Mouse (Mus musculus) ES-E14 (cell line): ENCODE data around the gene Espl1. TPM values are rescaled to one million over a fixed set of nuclear protein-coding genes. Genes with fewer than 3 reads are reported as not detected.

ENCODE experiments used
- DNase-seq: peaks from one replicate; pipeline ENCODE4 v3.0.0-alpha.2; 2013; ENCODE audit warnings: low read depth, low spot score
- H3K27ac ChIP-seq: 2 replicates; pipeline ENCODE4 v1.5.1; 2012; ENCODE audit warnings: low read depth, mild to moderate bottlenecking, low read length, moderate library complexity, mixed read lengths; ENCODE audit not compliant: poor library complexity, insufficient read depth, severe bottlenecking
- H3K36me3 ChIP-seq: 2 replicates; pipeline ENCODE4 v1.6.1; 2012; ENCODE audit warnings: mild to moderate bottlenecking, low read length, moderate library complexity, mixed read lengths; ENCODE audit not compliant: control insufficient read depth, poor library complexity, insufficient read depth, severe bottlenecking
- H3K4me1 ChIP-seq, 2 experiments: fragments of 150-350 bp in 1 of 2; sonication (generic) in 1 of 2; 2 replicates each; pipeline ENCODE4 v1.6.1; 2012; ENCODE audit warnings: low read length in 2 of 2, mild to moderate bottlenecking in 1 of 2, mixed read lengths in 1 of 2; ENCODE audit not compliant: control insufficient read depth in 2 of 2, insufficient read depth in 2 of 2, poor library complexity in 1 of 2
- H3K4me3 ChIP-seq, 2 experiments: fragments of 150-350 bp in 1 of 2; sonication (generic) in 1 of 2; 2 replicates each; pipeline ENCODE4 v1.5.1; 2012; ENCODE audit warnings: low read length in 2 of 2, low read depth in 1 of 2, mild to moderate bottlenecking in 1 of 2, mixed read lengths in 1 of 2; ENCODE audit not compliant: insufficient read depth in 1 of 2, poor library complexity in 1 of 2, severe bottlenecking in 1 of 2
- H3K9ac ChIP-seq: 2 replicates; pipeline ENCODE4 v1.6.1; 2012; ENCODE audit warnings: low read depth, mild to moderate bottlenecking, low read length, mixed read lengths; ENCODE audit not compliant: poor library complexity, insufficient read depth, severe bottlenecking
- H3K9me3 ChIP-seq: fragments of 150-350 bp; sonication (generic); 2 replicates; pipeline ENCODE4 v1.6.1; 2012; ENCODE audit warnings: low read depth, mild to moderate bottlenecking, low read length; ENCODE audit not compliant: control insufficient read depth, insufficient read depth
- CHD2 ChIP-seq: IDR thresholded peaks from 2 replicates; pipeline ENCODE4 v1.6.1; 2014; ENCODE audit warnings: mild to moderate bottlenecking, low read depth, low read length, inconsistent platforms
- HCFC1 ChIP-seq: IDR thresholded peaks from 2 replicates; pipeline ENCODE4 v1.6.1; 2012; ENCODE audit warnings: low read length, inconsistent platforms, borderline replicate concordance; ENCODE audit not compliant: insufficient read depth
- MAFK ChIP-seq: IDR thresholded peaks from 2 replicates; pipeline ENCODE4 v1.6.1; 2014; ENCODE audit warnings: mild to moderate bottlenecking, low read depth, low read length, inconsistent platforms; ENCODE audit not compliant: insufficient read depth
- ZC3H11A ChIP-seq: IDR thresholded peaks from 2 replicates; pipeline ENCODE4 v1.6.1; 2012; ENCODE audit warnings: low read depth, mild to moderate bottlenecking, inconsistent platforms, low read length, borderline replicate concordance
- ZNF384 ChIP-seq: IDR thresholded peaks from 2 replicates; pipeline ENCODE4 v1.6.1; 2012; ENCODE audit warnings: low read depth, low read length, inconsistent platforms
- in situ Hi-C, 2 experiments: fragments of 600-800 bp; cut with MboI; formaldehyde crosslinking; loops; one replicate each; pipeline ENCODE4 v1.15.1; 2025; ENCODE audit warnings: low sequenced_read_pairs in 2 of 2, inconsistent platforms in 1 of 2; ENCODE audit not compliant: unreplicated experiment in 2 of 2
- total RNA-seq: library from RNA; depleted of rRNA; stranded (reverse); fragments of 300-350 nt; gene quantifications from 2 replicates; pipeline ENCODE4 v1.2.3, GENCODE M21; 2012; rRNA removed

Espl1 gene
- total RNA-seq, 1 experiment: 84.1 TPM

DNA sequence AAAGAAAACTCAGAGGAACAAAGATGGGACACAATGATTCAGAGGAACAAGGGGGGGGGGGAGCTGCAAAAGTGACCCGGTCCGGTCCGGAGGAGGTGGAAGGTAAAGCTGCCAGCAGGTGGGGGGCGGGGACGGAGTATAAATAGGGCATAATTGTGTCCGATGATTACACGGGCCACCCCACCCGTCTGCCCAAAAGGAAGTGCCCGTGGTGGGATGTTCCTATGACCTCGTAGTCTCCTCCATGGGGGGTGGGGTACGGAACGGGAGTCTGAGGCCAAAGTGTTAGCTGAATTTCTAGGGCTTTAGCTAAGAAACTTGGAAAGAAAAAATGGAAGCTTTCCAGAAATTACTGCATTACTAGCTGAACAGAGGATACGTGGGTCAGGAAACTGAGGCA lies 73.9 kb downstream of the Espl1 start:
- Histone ChIP-seq H3K4me1 (peaks cover 4 to 18% of the 10 kb centered on the region in 2 experiments; a peak in 3 of 4 replicates), H3K27ac (no peak overlapping the region), H3K36me3 (no peaks in the 10 kb centered on the region), H3K9me3 (no peaks in the 10 kb centered on the region), H3K4me3 (no peak overlapping the region), H3K9ac (no peak overlapping the region)
- TF ChIP-seq ZNF384 (no peak), ZC3H11A (no peak), MAFK (no peak), CHD2 (no peak), HCFC1 (no peak)
- no peak for DNase-seq
- in situ Hi-C loops: no loop called here

DNA sequence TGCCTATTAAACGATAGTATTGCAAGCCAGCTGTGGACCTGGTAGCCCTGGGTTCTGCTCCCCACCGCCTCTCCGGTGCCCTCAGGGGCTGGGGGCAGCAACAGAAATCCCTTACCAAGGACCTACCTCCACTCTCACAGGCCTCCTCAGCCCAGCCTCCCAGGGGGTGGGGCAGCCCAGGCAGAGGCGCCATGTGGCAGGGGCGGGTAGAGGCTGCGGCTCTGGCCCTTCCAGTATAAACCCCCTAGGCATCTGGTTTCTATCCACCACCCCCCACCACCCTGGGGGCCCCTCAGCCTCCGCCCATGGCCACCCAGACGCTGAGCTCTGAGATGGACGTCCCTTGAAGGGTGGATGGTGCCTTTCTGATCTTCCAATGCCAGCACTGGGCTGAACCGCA lies 74.7 kb downstream of the Espl1 start:
- TF ChIP-seq ZNF384: no peak
- TF ChIP-seq ZC3H11A: no peak
- no peak for TF ChIP-seq MAFK
- TF ChIP-seq HCFC1: no peak
- TF ChIP-seq CHD2: no peak
- Histone ChIP-seq H3K36me3 (no peaks in the 10 kb centered on the region), H3K27ac (no peak overlapping the region), H3K4me3 (peak overlapping the region; percentile 33 to 43; a peak in 2 of 4 replicates), H3K4me1 (peaks cover 4 to 18% of the 10 kb centered on the region in 2 experiments; a peak in 3 of 4 replicates), H3K9me3 (no peaks in the 10 kb centered on the region), H3K9ac (peak overlapping the region; percentile 57)
- in situ Hi-C loops: no loop called here
- DNase-seq: no peak

Other genes with a start within 250 kb of the Espl1 start
- gene Eif4b, start 222.5 kb upstream of the Espl1 start, total RNA-seq: 361 and 417 TPM in 2 replicates
- 4.5 and 4.9 TPM in 2 replicates for gene Tns2, start 195.9 kb upstream of the Espl1 start, total RNA-seq
- gene Spryd3, start 160.0 kb upstream of the Espl1 start, total RNA-seq: 22.7 and 34.8 TPM in 2 replicates
- gene Igfbp6, start 151.9 kb upstream of the Espl1 start, total RNA-seq: 4.2 and 7.5 TPM in 2 replicates
- 5.3 and 9.5 TPM in 2 replicates for gene Soat2, start 145.7 kb upstream of the Espl1 start, total RNA-seq
- gene Zfp740, start 93.0 kb upstream of the Espl1 start, total RNA-seq: 97.3 and 98.5 TPM in 2 replicates
- gene Csad, start 91.5 kb upstream of the Espl1 start, total RNA-seq: 47.3 and 51.9 TPM in 2 replicates
- 34.0 and 93.0 TPM in 2 replicates for gene Itgb7, start 64.3 kb upstream of the Espl1 start, total RNA-seq
- 101 and 115 TPM in 2 replicates for gene Rarg, start 38.7 kb upstream of the Espl1 start, total RNA-seq
- 0.45 and 1.0 TPM in 2 replicates for gene Gm9918, start 25.7 kb upstream of the Espl1 start, total RNA-seq
- gene Mfsd5, start 16.8 kb upstream of the Espl1 start, total RNA-seq: 89.9 and 95.7 TPM in 2 replicates
- gene Pfdn5, start 29.9 kb downstream of the Espl1 start, total RNA-seq: 139 and 201 TPM in 2 replicates
- gene Myg1, start 35.4 kb downstream of the Espl1 start, total RNA-seq: 84.7 and 109 TPM in 2 replicates
- gene Aaas, start 54.5 kb downstream of the Espl1 start, total RNA-seq: 69.2 and 86.0 TPM in 2 replicates
- 0.09 TPM in 1 of 2 replicates, not detected in the other for gene Sp7, start 70.9 kb downstream of the Espl1 start, total RNA-seq
- 93.4 and 130 TPM in 2 replicates for gene Sp1, start 109.9 kb downstream of the Espl1 start, total RNA-seq
- gene Amhr2, start 149.1 kb downstream of the Espl1 start, total RNA-seq: 5.6 and 16.5 TPM in 2 replicates
- gene Prr13, start 162.8 kb downstream of the Espl1 start, total RNA-seq: 13.2 and 26.3 TPM in 2 replicates
- 206 and 377 TPM in 2 replicates for gene Pcbp2, start 174.3 kb downstream of the Espl1 start, total RNA-seq
- gene Gm10337, start 207.5 kb downstream of the Espl1 start, total RNA-seq: not detected in 2 replicates
- 18.1 and 25.4 TPM in 2 replicates for gene Map3k12, start 220.8 kb downstream of the Espl1 start, total RNA-seq
- gene Tarbp2, start 221.9 kb downstream of the Espl1 start, total RNA-seq: 163 and 184 TPM in 2 replicates
- gene Npff, start 228.7 kb downstream of the Espl1 start, total RNA-seq: 1.9 and 2.6 TPM in 2 replicates